Mouse (Mus musculus) adipocyte (in vitro differentiated cells): ENCODE data around the gene Slc9a1.
A peak's percentile ranks its signal among the peaks of the same experiment; 100 is the strongest.

Source experiments
- DNase-seq: peaks from one replicate; pipeline ENCODE4 v3.0.0-alpha.2; 2016; ENCODE audit warnings: low spot score

Gene Slc9a1

GRCm38 (mm10) chr4:133369553-133370297, at the start of gene Slc9a1:
Gene Slc9a1 (plus strand): TSS chr4:133369706.
- DNase-seq, result peak; percentile 90

- no peak for DNase-seq
Observed at GRCm38 (mm10) chr4:133328129-133328528, 41.4 kb upstream of the Slc9a1 start.

GRCm38 (mm10) chr4:133330296-133330695, 39.2 kb upstream of the Slc9a1 start:
- no peak for DNase-seq

- no peak for DNase-seq
Observed at GRCm38 (mm10) chr4:133333306-133333705, 36.2 kb upstream of the Slc9a1 start.

GRCm38 (mm10) chr4:133337833-133338520, 31.5 kb upstream of the Slc9a1 start:
- DNase-seq, result peak; percentile 51

- DNase-seq, result peak; percentile 37
Observed at GRCm38 (mm10) chr4:133338521-133339095, 30.9 kb upstream of the Slc9a1 start.

GRCm38 (mm10) chr4:133339148-133339749, 30.3 kb upstream of the Slc9a1 start:
- peak; percentile 89 for DNase-seq

GRCm38 (mm10) chr4:133340217-133340616, 29.3 kb upstream of the Slc9a1 start:
- no peak for DNase-seq

- DNase-seq, result peak; percentile 54
Observed at GRCm38 (mm10) chr4:133344112-133344511, 25.4 kb upstream of the Slc9a1 start.

- no peak for DNase-seq
Observed at GRCm38 (mm10) chr4:133345702-133346101, 23.8 kb upstream of the Slc9a1 start.

GRCm38 (mm10) chr4:133346577-133346976, 22.9 kb upstream of the Slc9a1 start:
- no peak for DNase-seq

GRCm38 (mm10) chr4:133347624-133348023, 21.9 kb upstream of the Slc9a1 start:
- DNase-seq, result no peak

- no peak for DNase-seq
Observed at GRCm38 (mm10) chr4:133348051-133348775, 21.3 kb upstream of the Slc9a1 start.

- DNase-seq, result no peak
Observed at GRCm38 (mm10) chr4:133352797-133353196, 16.7 kb upstream of the Slc9a1 start.

GRCm38 (mm10) chr4:133353367-133354365, 15.8 kb upstream of the Slc9a1 start, which contains the start of gene Wdtc1:
Gene Wdtc1 (minus strand): TSS chr4:133353481.
- no peak for DNase-seq

GRCm38 (mm10) chr4:133354641-133355040, 14.9 kb upstream of the Slc9a1 start:
- DNase-seq, result no peak

- DNase-seq, result no peak
Observed at GRCm38 (mm10) chr4:133370298-133371274, 1.1 kb downstream of the Slc9a1 start.

GRCm38 (mm10) chr4:133371621-133372277, 2.2 kb downstream of the Slc9a1 start:
- DNase-seq, result no peak

- no peak for DNase-seq
Observed at GRCm38 (mm10) chr4:133372278-133372665, 2.8 kb downstream of the Slc9a1 start.
